Mouse (Mus musculus): ENCODE data around the gene Tpra1. TPM values are rescaled to one million over a fixed set of nuclear protein-coding genes. Genes with fewer than 3 reads are reported as not detected.

Tpra1 gene
- total RNA-seq, 2 experiments from 2014 or later, result 27.6 to 39.7 TPM

GRCm38 (mm10) chr6:88940090-88940916, 38.3 kb downstream of the Tpra1 start:
- ATAC-seq (replicated peaks; ENCODE audit: low FRiP score, low TSS enrichment, poor library complexity, severe bottlenecking), result no peak

- ATAC-seq (replicated peaks; ENCODE audit: low FRiP score, low TSS enrichment, poor library complexity, severe bottlenecking), result no peak
These were observed 39.6 kb downstream of the Tpra1 start for GRCm38 (mm10) chr6:88941628-88942027.

GRCm38 (mm10) chr6:88942595-88942994, 40.5 kb downstream of the Tpra1 start:
- ATAC-seq (replicated peaks; ENCODE audit: low FRiP score, low TSS enrichment, poor library complexity, severe bottlenecking), result no peak

GRCm38 (mm10) chr6:88943666-88944065, 41.6 kb downstream of the Tpra1 start:
- no peak for ATAC-seq (replicated peaks; ENCODE audit: low FRiP score, low TSS enrichment, poor library complexity, severe bottlenecking)

- ATAC-seq (replicated peaks; ENCODE audit: low FRiP score, low TSS enrichment, poor library complexity, severe bottlenecking), result 0 out of 2 replicates have a peak, but pooled peaks have one; percentile 21
These were observed 44.4 kb downstream of the Tpra1 start for GRCm38 (mm10) chr6:88946442-88946841.

- no peak for ATAC-seq (replicated peaks; ENCODE audit: low FRiP score, low TSS enrichment, poor library complexity, severe bottlenecking)
These were observed 45.7 kb downstream of the Tpra1 start for GRCm38 (mm10) chr6:88947771-88948170.

GRCm38 (mm10) chr6:88956725-88957124, 54.7 kb downstream of the Tpra1 start:
- no peak for ATAC-seq (replicated peaks; ENCODE audit: low FRiP score, low TSS enrichment, poor library complexity, severe bottlenecking)

- ATAC-seq (replicated peaks; ENCODE audit: low FRiP score, low TSS enrichment, poor library complexity, severe bottlenecking), result no peak
These were observed 55.3 kb downstream of the Tpra1 start for GRCm38 (mm10) chr6:88957313-88957712.

GRCm38 (mm10) chr6:88957801-88958211, 55.8 kb downstream of the Tpra1 start:
- ATAC-seq (replicated peaks; ENCODE audit: low FRiP score, low TSS enrichment, poor library complexity, severe bottlenecking), result no peak

- no peak for ATAC-seq (replicated peaks; ENCODE audit: low FRiP score, low TSS enrichment, poor library complexity, severe bottlenecking)
These were observed 56.3 kb downstream of the Tpra1 start for GRCm38 (mm10) chr6:88958305-88958704.

GRCm38 (mm10) chr6:88959834-88960233, 57.8 kb downstream of the Tpra1 start:
- ATAC-seq (replicated peaks; ENCODE audit: low FRiP score, low TSS enrichment, poor library complexity, severe bottlenecking), result peak; percentile 55; the same call in 1 of the 2 replicates

- no peak for ATAC-seq (replicated peaks; ENCODE audit: low FRiP score, low TSS enrichment, poor library complexity, severe bottlenecking)
These were observed 58.9 kb downstream of the Tpra1 start for GRCm38 (mm10) chr6:88960941-88961340.

Other genes with a start within 250 kb of the Tpra1 start
- 17.9 and 19.1 TPM in 2 replicates for gene Mgll, start 177.8 kb upstream of the Tpra1 start, total RNA-seq (2014; fragmentation: Nextera tagmentation)
- gene Mgll, start 177.8 kb upstream of the Tpra1 start, total RNA-seq (2017), result 8.9 and 9.3 TPM in 2 replicates
- gene Abtb1, start 60.3 kb upstream of the Tpra1 start, total RNA-seq (2014; fragmentation: Nextera tagmentation), result 16.9 and 47.2 TPM in 2 replicates
- 30.6 and 44.0 TPM in 2 replicates for gene Abtb1, start 60.3 kb upstream of the Tpra1 start, total RNA-seq (2017)
- 6.6 TPM in 1 of 2 replicates, not detected in the other for gene Podxl2, start 27.2 kb upstream of the Tpra1 start, total RNA-seq (2014; fragmentation: Nextera tagmentation)
- not detected in 2 replicates for gene Podxl2, start 27.2 kb upstream of the Tpra1 start, total RNA-seq (2017)
- 175 and 213 TPM in 2 replicates for gene Mcm2, start 3.5 kb upstream of the Tpra1 start, total RNA-seq (2014; fragmentation: Nextera tagmentation)
- gene Mcm2, start 3.5 kb upstream of the Tpra1 start, total RNA-seq (2017), result 181 and 236 TPM in 2 replicates